Mouse (Mus musculus): ENCODE results near the gene Gm12248. TPM values are rescaled to one million over a fixed set of nuclear protein-coding genes. Genes with fewer than 3 reads are reported as not detected.

Gm12248 gene
- polyA plus RNA-seq, 1 experiment from 2014 or later = not detected

GRCm38 (mm10) chr11:58120655-58121054 is 27.7 kb upstream of the Gm12248 start:
- TF ChIP-seq CTCF (IDR thresholded peaks at IDR 0.05; ENCODE audit: low read depth) = no peak
- no peak for ATAC-seq
- no peaks in the 10 kb centered on the region for H3K9me3 ChIP-seq (ENCODE audit: control insufficient read depth)
- H3K4me1 ChIP-seq (replicated peaks; ENCODE audit: control insufficient read depth, insufficient read depth, low read length) = no peaks in the 10 kb centered on the region
- H3K27ac ChIP-seq (ENCODE audit: low read depth, low read length) = no peak overlapping the region
- H3K27me3 ChIP-seq (replicated peaks; ENCODE audit: control insufficient read depth, insufficient read depth, low read length) = no peaks in the 10 kb centered on the region
- H3K9ac ChIP-seq (ENCODE audit: low read depth, low read length) = no peak overlapping the region
- no peak overlapping the region for H3K4me2 ChIP-seq (replicated peaks; ENCODE audit: low read depth)
- 81% methylated on average over 3 of the region's 3 CpGs for whole genome bisulfite sequencing
- H3K4me3 ChIP-seq (ENCODE audit: low read depth, low read length) = no peak overlapping the region
- peaks cover 73% of the 10 kb centered on the region for H3K36me3 ChIP-seq (ENCODE audit: control insufficient read depth, insufficient read depth)

GRCm38 (mm10) chr11:58117044-58117652 is 24.2 kb upstream of the Gm12248 start:
- Histone ChIP-seq H3K27me3 (replicated peaks; ENCODE audit: control insufficient read depth, insufficient read depth, low read length) (no peaks in the 10 kb centered on the region), H3K9ac (ENCODE audit: low read depth, low read length) (no peak overlapping the region), H3K36me3 (ENCODE audit: control insufficient read depth, insufficient read depth) (peaks cover 91% of the 10 kb centered on the region), H3K4me3 (ENCODE audit: low read depth, low read length) (no peak overlapping the region), H3K4me1 (replicated peaks; ENCODE audit: control insufficient read depth, insufficient read depth, low read length) (no peaks in the 10 kb centered on the region), H3K9me3 (ENCODE audit: control insufficient read depth) (no peaks in the 10 kb centered on the region), H3K27ac (ENCODE audit: low read depth, low read length) (no peak overlapping the region), H3K4me2 (replicated peaks; ENCODE audit: low read depth) (no peak overlapping the region)
- ATAC-seq = no peak
- no peak for TF ChIP-seq CTCF (IDR thresholded peaks at IDR 0.05; ENCODE audit: low read depth)
- WGBS = 83% methylated on average over 10 of the region's 10 CpGs

- ATAC-seq = no peak
- Histone ChIP-seq H3K9ac (ENCODE audit: low read depth, low read length) (no peak overlapping the region), H3K27ac (ENCODE audit: low read depth, low read length) (no peak overlapping the region), H3K36me3 (ENCODE audit: control insufficient read depth, insufficient read depth) (peaks cover 91% of the 10 kb centered on the region), H3K4me2 (replicated peaks; ENCODE audit: low read depth) (no peak overlapping the region), H3K4me1 (replicated peaks; ENCODE audit: control insufficient read depth, insufficient read depth, low read length) (no peaks in the 10 kb centered on the region), H3K27me3 (replicated peaks; ENCODE audit: control insufficient read depth, insufficient read depth, low read length) (no peaks in the 10 kb centered on the region), H3K4me3 (ENCODE audit: low read depth, low read length) (no peak overlapping the region), H3K9me3 (ENCODE audit: control insufficient read depth) (no peaks in the 10 kb centered on the region)
- 81% methylated on average over 1 of the region's 1 CpGs for WGBS
- TF ChIP-seq CTCF (IDR thresholded peaks at IDR 0.05; ENCODE audit: low read depth) = no peak
Measured at GRCm38 (mm10) chr11:58116560-58116959, 23.6 kb upstream of the Gm12248 start.

- no peaks in the 10 kb centered on the region for H3K27me3 ChIP-seq (replicated peaks; ENCODE audit: control insufficient read depth, insufficient read depth, low read length)
- no peaks in the 10 kb centered on the region for H3K9me3 ChIP-seq (ENCODE audit: control insufficient read depth)
- H3K9ac ChIP-seq (ENCODE audit: low read depth, low read length) = no peak overlapping the region
- H3K27ac ChIP-seq (ENCODE audit: low read depth, low read length) = no peak overlapping the region
- no peak overlapping the region for H3K4me2 ChIP-seq (replicated peaks; ENCODE audit: low read depth)
- ATAC-seq = no peak
- no peak for TF ChIP-seq CTCF (IDR thresholded peaks at IDR 0.05; ENCODE audit: low read depth)
- 85% methylated on average over 4 of the region's 4 CpGs for WGBS
- H3K4me1 ChIP-seq (replicated peaks; ENCODE audit: control insufficient read depth, insufficient read depth, low read length) = peaks cover 3% of the 10 kb centered on the region; the same call in 1 of the 2 replicates
- no peak overlapping the region for H3K4me3 ChIP-seq (ENCODE audit: low read depth, low read length)
- peaks cover 32% of the 10 kb centered on the region for H3K36me3 ChIP-seq (ENCODE audit: control insufficient read depth, insufficient read depth)
Measured at GRCm38 (mm10) chr11:58107664-58108337, 14.9 kb upstream of the Gm12248 start.

- no peaks in the 10 kb centered on the region for H3K27me3 ChIP-seq (replicated peaks; ENCODE audit: control insufficient read depth, insufficient read depth, low read length)
- no peak overlapping the region for H3K9ac ChIP-seq (ENCODE audit: low read depth, low read length)
- WGBS = 45% methylated on average over 3 of the region's 3 CpGs
- peak; percentile 45 for TF ChIP-seq CTCF (IDR thresholded peaks at IDR 0.05; ENCODE audit: low read depth)
- no peak for ATAC-seq
- no peak overlapping the region for H3K4me2 ChIP-seq (replicated peaks; ENCODE audit: low read depth)
- peaks cover 3% of the 10 kb centered on the region; the same call in 1 of the 2 replicates for H3K4me1 ChIP-seq (replicated peaks; ENCODE audit: control insufficient read depth, insufficient read depth, low read length)
- no peak overlapping the region for H3K27ac ChIP-seq (ENCODE audit: low read depth, low read length)
- H3K36me3 ChIP-seq (ENCODE audit: control insufficient read depth, insufficient read depth) = peaks cover 27% of the 10 kb centered on the region
- no peak overlapping the region for H3K4me3 ChIP-seq (ENCODE audit: low read depth, low read length)
- no peaks in the 10 kb centered on the region for H3K9me3 ChIP-seq (ENCODE audit: control insufficient read depth)
Measured at GRCm38 (mm10) chr11:58107009-58107408, 14.1 kb upstream of the Gm12248 start.

- ATAC-seq = peak; percentile 42
Measured at GRCm38 (mm10) chr11:58104351-58104791, 11.4 kb upstream of the Gm12248 start.

More at GRCm38 (mm10) chr11:58104351-58104791, 11.4 kb upstream of the Gm12248 start:
- peaks cover 3% of the 10 kb centered on the region; the same call in 1 of the 2 replicates for H3K4me1 ChIP-seq (replicated peaks; ENCODE audit: control insufficient read depth, insufficient read depth, low read length)
- no peaks in the 10 kb centered on the region for H3K27me3 ChIP-seq (replicated peaks; ENCODE audit: control insufficient read depth, insufficient read depth, low read length)
- H3K36me3 ChIP-seq (ENCODE audit: control insufficient read depth, insufficient read depth) = 0 out of 2 replicates have a peak, but pooled peaks cover under 1% of the 10 kb centered on the region
- no peaks in the 10 kb centered on the region for H3K9me3 ChIP-seq (ENCODE audit: control insufficient read depth)
- H3K9ac ChIP-seq (ENCODE audit: low read depth, low read length) = peak overlapping the region; percentile 71
- H3K4me2 ChIP-seq (replicated peaks; ENCODE audit: low read depth) = peak overlapping the region; percentile 77
- no peak for TF ChIP-seq CTCF (IDR thresholded peaks at IDR 0.05; ENCODE audit: low read depth)
- WGBS = under 1% methylated on average over 24 of the region's 24 CpGs
- peak overlapping the region; percentile 93 for H3K27ac ChIP-seq (ENCODE audit: low read depth, low read length)
- H3K4me3 ChIP-seq (ENCODE audit: low read depth, low read length) = peak overlapping the region; percentile 74
